Mouse (Mus musculus) midbrain, embryonic 12.5 days (tissue): Measurements from ENCODE around the gene Miox. TPM values are rescaled to one million over a fixed set of nuclear protein-coding genes. Genes with fewer than 3 reads are reported as not detected.

ENCODE experiments used
- ATAC-seq: fragments of 200-750 bp; cut with Nextera tagmentation; 2 replicates; pipeline ENCODE4 v1.8.0; 2017; ENCODE audit warnings: low read depth, moderate TSS enrichment, moderate library complexity; ENCODE audit not compliant: low FRiP score
- H3K27ac ChIP-seq: fragments of 300-500 bp; sonication (generic); replicated peaks from 2 replicates; pipeline ENCODE4 v1.5.1; 2016; ENCODE audit warnings: mild to moderate bottlenecking
- H3K27me3 ChIP-seq: fragments of 300-500 bp; sonication (generic); 2 replicates; pipeline ENCODE4 v1.6.1; 2016; ENCODE audit warnings: mild to moderate bottlenecking
- H3K36me3 ChIP-seq: fragments of 300-500 bp; sonication (generic); 2 replicates; pipeline ENCODE4 v1.6.1; 2016
- H3K4me1 ChIP-seq: fragments of 300-500 bp; sonication (generic); 2 replicates; pipeline ENCODE4 v1.6.1; 2016
- H3K4me2 ChIP-seq: fragments of 300-500 bp; sonication (generic); replicated peaks from 2 replicates; pipeline ENCODE4 v1.6.1; 2016; ENCODE audit warnings: mild to moderate bottlenecking, moderate library complexity
- H3K4me3 ChIP-seq: fragments of 300-500 bp; sonication (generic); 2 replicates; pipeline ENCODE4 v1.5.1; 2016; ENCODE audit warnings: mild to moderate bottlenecking
- H3K9ac ChIP-seq: fragments of 300-500 bp; sonication (generic); replicated peaks from 2 replicates; pipeline ENCODE4 v1.6.1; 2016; ENCODE audit warnings: mild to moderate bottlenecking, moderate library complexity
- H3K9me3 ChIP-seq: fragments of 300-500 bp; sonication (generic); 2 replicates; pipeline ENCODE4 v1.6.1; 2016; ENCODE audit warnings: mild to moderate bottlenecking
- WGBS: fragments of 180-500 bp; shearing (Covaris S2); methylation state at CpG from one replicate; pipeline ENCODE4 v1.1.7; 2016; 5-methylcytosine and 5-hydroxymethylcytosine counted together
- polyA plus RNA-seq: library from polyadenylated mRNA; unstranded; fragments of >200 nt; fragmentation: Nextera tagmentation; extraction: Ambion mirVana; gene quantifications from 2 replicates; pipeline ENCODE4 v1.2.1, GENCODE M21; 2016

Miox gene
- not detected in 2 replicates for polyA plus RNA-seq

- no peak for ATAC-seq
- no peak within 1 kb of the TSS for H3K27ac ChIP-seq
- no peaks in the 10 kb centered on the region for H3K36me3 ChIP-seq
- no peak within 1 kb of the TSS for H3K4me3 ChIP-seq
- H3K27me3 ChIP-seq, result peaks cover 6% of the 10 kb centered on the region; the same call in 1 of the 2 replicates
- no peaks in the 10 kb centered on the region for H3K9me3 ChIP-seq
- H3K4me1 ChIP-seq, result no peaks in the 10 kb centered on the region
- no peak within 1 kb of the TSS for H3K9ac ChIP-seq
- no peak within 1 kb of the TSS for H3K4me2 ChIP-seq
- 90% methylated on average over 7 of the region's 7 CpGs for WGBS
Observed at GRCm38 (mm10) chr15:89334271-89334670, at the start of gene Miox. Gene Miox (plus strand): TSS chr15:89334398.

GRCm38 (mm10) chr15:89285004-89285403 is 49.2 kb upstream of the Miox start:
- no peak overlapping the region for H3K9ac ChIP-seq
- H3K36me3 ChIP-seq, result peaks cover 95% of the 10 kb centered on the region
- no peak overlapping the region for H3K4me3 ChIP-seq
- no peaks in the 10 kb centered on the region for H3K9me3 ChIP-seq
- no peak overlapping the region for H3K27ac ChIP-seq
- ATAC-seq, result no peak
- H3K4me2 ChIP-seq, result no peak overlapping the region
- H3K27me3 ChIP-seq, result no peaks in the 10 kb centered on the region
- no peaks in the 10 kb centered on the region for H3K4me1 ChIP-seq

- Histone ChIP-seq H3K4me2 (no peak overlapping the region), H3K36me3 (peaks cover 95% of the 10 kb centered on the region), H3K27ac (no peak overlapping the region), H3K4me3 (no peak overlapping the region), H3K27me3 (no peaks in the 10 kb centered on the region), H3K4me1 (no peaks in the 10 kb centered on the region), H3K9ac (no peak overlapping the region), H3K9me3 (no peaks in the 10 kb centered on the region)
- WGBS, result 97% methylated on average over 5 of the region's 5 CpGs
- no peak for ATAC-seq
Observed at GRCm38 (mm10) chr15:89285478-89285877, 48.7 kb upstream of the Miox start.

GRCm38 (mm10) chr15:89286114-89286513 is 48.1 kb upstream of the Miox start:
- Histone ChIP-seq H3K36me3 (peaks cover 94% of the 10 kb centered on the region), H3K4me1 (no peaks in the 10 kb centered on the region), H3K4me3 (no peak overlapping the region), H3K27ac (no peak overlapping the region), H3K27me3 (no peaks in the 10 kb centered on the region), H3K9ac (no peak overlapping the region), H3K9me3 (no peaks in the 10 kb centered on the region), H3K4me2 (no peak overlapping the region)
- 86% methylated on average over 7 of the region's 7 CpGs for WGBS
- ATAC-seq, result no peak

GRCm38 (mm10) chr15:89286582-89286981 is 47.6 kb upstream of the Miox start:
- H3K4me1 ChIP-seq, result no peaks in the 10 kb centered on the region
- H3K27me3 ChIP-seq, result no peaks in the 10 kb centered on the region
- no peak overlapping the region for H3K9ac ChIP-seq
- H3K36me3 ChIP-seq, result peaks cover 94% of the 10 kb centered on the region
- no peaks in the 10 kb centered on the region for H3K9me3 ChIP-seq
- no peak overlapping the region for H3K4me2 ChIP-seq
- no peak for ATAC-seq
- H3K27ac ChIP-seq, result no peak overlapping the region
- H3K4me3 ChIP-seq, result no peak overlapping the region
- 92% methylated on average over 5 of the region's 5 CpGs for WGBS

GRCm38 (mm10) chr15:89288227-89288767 is 45.9 kb upstream of the Miox start:
- no peaks in the 10 kb centered on the region for H3K4me1 ChIP-seq
- ATAC-seq, result no peak
- H3K9me3 ChIP-seq, result no peaks in the 10 kb centered on the region

GRCm38 (mm10) chr15:89289455-89289854 is 44.7 kb upstream of the Miox start:
- Histone ChIP-seq H3K36me3 (peaks cover 94% of the 10 kb centered on the region), H3K4me1 (no peaks in the 10 kb centered on the region), H3K9me3 (no peaks in the 10 kb centered on the region), H3K4me2 (no peak overlapping the region), H3K4me3 (no peak overlapping the region), H3K27me3 (no peaks in the 10 kb centered on the region), H3K27ac (no peak overlapping the region), H3K9ac (no peak overlapping the region)
- 96% methylated on average over 11 of the region's 11 CpGs for WGBS
- no peak for ATAC-seq

More at GRCm38 (mm10) chr15:89288227-89288767, 45.9 kb upstream of the Miox start:
- no peak overlapping the region for H3K4me2 ChIP-seq
- WGBS, result 93% methylated on average over 23 of the region's 23 CpGs
- no peak overlapping the region for H3K9ac ChIP-seq
- no peak overlapping the region for H3K4me3 ChIP-seq
- H3K36me3 ChIP-seq, result peaks cover 94% of the 10 kb centered on the region
- H3K27ac ChIP-seq, result no peak overlapping the region
- H3K27me3 ChIP-seq, result no peaks in the 10 kb centered on the region

- H3K9me3 ChIP-seq, result no peaks in the 10 kb centered on the region
- WGBS, result 92% methylated on average over 3 of the region's 3 CpGs
- peaks cover 96% of the 10 kb centered on the region for H3K36me3 ChIP-seq
Observed at GRCm38 (mm10) chr15:89291521-89291920, 42.7 kb upstream of the Miox start.

GRCm38 (mm10) chr15:89292795-89293194 is 41.4 kb upstream of the Miox start:
- no peak overlapping the region for H3K9ac ChIP-seq
- 79% methylated on average over 2 of the region's 2 CpGs for WGBS
- no peaks in the 10 kb centered on the region for H3K9me3 ChIP-seq
- H3K27ac ChIP-seq, result no peak overlapping the region
- no peaks in the 10 kb centered on the region for H3K4me1 ChIP-seq
- no peak overlapping the region for H3K4me2 ChIP-seq
- no peak for ATAC-seq
- no peak overlapping the region for H3K4me3 ChIP-seq
- no peaks in the 10 kb centered on the region for H3K27me3 ChIP-seq
- H3K36me3 ChIP-seq, result peaks cover 98% of the 10 kb centered on the region

More at GRCm38 (mm10) chr15:89291521-89291920, 42.7 kb upstream of the Miox start:
- Histone ChIP-seq H3K4me3 (no peak overlapping the region), H3K27me3 (no peaks in the 10 kb centered on the region), H3K9ac (no peak overlapping the region), H3K4me2 (no peak overlapping the region), H3K4me1 (no peaks in the 10 kb centered on the region), H3K27ac (no peak overlapping the region)
- ATAC-seq, result no peak

- H3K4me1 ChIP-seq, result no peaks in the 10 kb centered on the region
- peaks cover 95% of the 10 kb centered on the region for H3K36me3 ChIP-seq
- no peaks in the 10 kb centered on the region for H3K9me3 ChIP-seq
- WGBS, result 94% methylated on average over 10 of the region's 10 CpGs
- H3K9ac ChIP-seq, result no peak overlapping the region
- H3K4me3 ChIP-seq, result no peak overlapping the region
- H3K27ac ChIP-seq, result no peak overlapping the region
- ATAC-seq, result no peak
- no peaks in the 10 kb centered on the region for H3K27me3 ChIP-seq
- no peak overlapping the region for H3K4me2 ChIP-seq
Observed at GRCm38 (mm10) chr15:89293778-89294177, 40.4 kb upstream of the Miox start.

- no peak overlapping the region for H3K4me3 ChIP-seq
- 94% methylated on average over 8 of the region's 8 CpGs for WGBS
- no peaks in the 10 kb centered on the region for H3K27me3 ChIP-seq
- H3K9ac ChIP-seq, result no peak overlapping the region
- H3K9me3 ChIP-seq, result no peaks in the 10 kb centered on the region
- H3K27ac ChIP-seq, result no peak overlapping the region
- peaks cover 94% of the 10 kb centered on the region for H3K36me3 ChIP-seq
- H3K4me2 ChIP-seq, result no peak overlapping the region
- no peaks in the 10 kb centered on the region for H3K4me1 ChIP-seq
- ATAC-seq, result no peak
Observed at GRCm38 (mm10) chr15:89295580-89296165, 38.5 kb upstream of the Miox start.

- H3K4me3 ChIP-seq, result no peak overlapping the region
- ATAC-seq, result no peak
- H3K4me2 ChIP-seq, result no peak overlapping the region
- 97% methylated on average over 1 of the region's 1 CpGs for WGBS
- no peak overlapping the region for H3K9ac ChIP-seq
- H3K27me3 ChIP-seq, result no peaks in the 10 kb centered on the region
- peaks cover 94% of the 10 kb centered on the region for H3K36me3 ChIP-seq
- no peaks in the 10 kb centered on the region for H3K4me1 ChIP-seq
- H3K27ac ChIP-seq, result no peak overlapping the region
- no peaks in the 10 kb centered on the region for H3K9me3 ChIP-seq
Observed at GRCm38 (mm10) chr15:89296465-89296864, 37.7 kb upstream of the Miox start.

GRCm38 (mm10) chr15:89297695-89298094 is 36.5 kb upstream of the Miox start:
- no peak for ATAC-seq
- Histone ChIP-seq H3K4me1 (no peaks in the 10 kb centered on the region), H3K9ac (no peak overlapping the region), H3K4me2 (no peak overlapping the region), H3K27ac (no peak overlapping the region), H3K9me3 (no peaks in the 10 kb centered on the region), H3K4me3 (no peak overlapping the region), H3K36me3 (peaks cover 94% of the 10 kb centered on the region), H3K27me3 (no peaks in the 10 kb centered on the region)
- 93% methylated on average over 2 of the region's 2 CpGs for WGBS
